Mouse (Mus musculus) brown adipose tissue, adult 24 weeks (tissue): ENCODE measurements at regions not wholly inside any gene's neighbourhood (a gene's known extent, or its start where the extent isn't known, plus 50 kb on each side); places are given as distances from the start of the nearest gene placed in this dataset.

Experiments used
- H3K27ac ChIP-seq: fragments of 200-500 bp; replicated peaks from 2 replicates; pipeline ENCODE4 v1.5.1; 2012; ENCODE audit warnings: low read depth, mild to moderate bottlenecking, low read length
- H3K4me1 ChIP-seq: fragments of 200-500 bp; 2 replicates; pipeline ENCODE4 v1.6.1; 2012; ENCODE audit warnings: low read length, mixed read lengths; ENCODE audit not compliant: control insufficient read depth, insufficient read depth, insufficient read length
- H3K4me3 ChIP-seq: fragments of 200-500 bp; 2 replicates; pipeline ENCODE4 v1.5.1; 2012; ENCODE audit warnings: low read depth, mild to moderate bottlenecking, low read length, moderate library complexity; ENCODE audit not compliant: insufficient read depth

DNA sequence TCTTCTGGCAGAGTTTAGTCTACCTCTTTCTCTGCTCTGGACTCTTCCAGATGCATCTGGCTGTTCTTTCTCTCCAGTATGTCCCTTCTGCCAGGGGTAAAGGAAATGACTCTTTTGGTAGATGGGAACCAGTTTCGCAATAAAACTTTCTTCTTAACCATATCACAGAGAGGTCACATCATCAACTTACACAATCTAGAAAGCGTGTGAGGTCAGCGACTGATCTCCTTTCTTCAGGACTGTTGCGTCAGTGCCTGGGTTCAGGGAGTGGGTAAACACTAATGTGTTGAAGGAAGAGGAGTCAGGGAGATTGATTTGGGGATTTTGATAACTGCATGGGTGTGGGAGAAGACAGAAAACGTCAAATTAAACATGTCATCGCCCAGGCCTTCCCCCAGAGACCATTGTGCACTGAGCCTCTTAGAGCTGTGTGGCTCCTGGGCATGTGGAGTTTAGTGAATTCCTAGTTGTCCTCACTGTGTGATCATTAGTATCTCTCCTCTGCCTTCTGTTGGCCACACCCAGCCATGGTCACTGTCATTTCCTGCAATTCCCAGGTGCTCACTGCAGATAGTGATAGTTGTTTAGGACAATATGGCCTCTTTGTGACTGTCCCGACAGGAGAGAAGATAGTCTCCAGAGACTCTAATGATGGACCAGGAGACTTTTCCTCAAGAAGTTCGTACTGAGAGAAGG is 122.2 kb upstream of the Arntl start:
- H3K4me1 ChIP-seq = peaks cover 14% of the 10 kb centered on the region
- H3K4me3 ChIP-seq = no peak overlapping the region
- H3K27ac ChIP-seq = no peak overlapping the region

- no peak overlapping the region for H3K4me3 ChIP-seq
- H3K27ac ChIP-seq = no peak overlapping the region
- H3K4me1 ChIP-seq = peaks cover 10% of the 10 kb centered on the region; the same call in 1 of the 2 replicates
Observed at GRCm38 (mm10) chr7:113086158-113086557, 121.1 kb upstream of the Arntl start.

DNA sequence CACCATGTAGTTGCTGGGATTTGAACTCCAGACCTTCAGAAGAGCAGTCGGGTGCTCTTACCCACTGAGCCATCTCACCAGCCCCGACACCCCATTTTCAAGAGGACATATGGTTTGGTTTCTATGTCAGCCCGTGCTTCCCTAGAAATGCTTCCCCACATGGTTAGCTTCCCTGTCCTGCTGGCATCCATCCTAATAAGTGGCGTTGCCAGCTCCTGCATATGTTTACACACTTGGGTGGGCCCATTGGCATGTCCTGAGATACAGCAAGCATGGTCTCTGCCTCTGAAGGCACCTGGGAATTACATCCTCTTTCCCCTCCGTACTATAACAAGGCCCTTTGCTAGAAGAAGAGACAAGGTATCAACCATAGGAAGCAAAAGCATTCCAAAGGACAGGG is 119.6 kb upstream of the Arntl start:
- H3K4me1 ChIP-seq = peaks cover 5% of the 10 kb centered on the region; the same call in 1 of the 2 replicates
- H3K27ac ChIP-seq = no peak overlapping the region
- H3K4me3 ChIP-seq = no peak overlapping the region

DNA sequence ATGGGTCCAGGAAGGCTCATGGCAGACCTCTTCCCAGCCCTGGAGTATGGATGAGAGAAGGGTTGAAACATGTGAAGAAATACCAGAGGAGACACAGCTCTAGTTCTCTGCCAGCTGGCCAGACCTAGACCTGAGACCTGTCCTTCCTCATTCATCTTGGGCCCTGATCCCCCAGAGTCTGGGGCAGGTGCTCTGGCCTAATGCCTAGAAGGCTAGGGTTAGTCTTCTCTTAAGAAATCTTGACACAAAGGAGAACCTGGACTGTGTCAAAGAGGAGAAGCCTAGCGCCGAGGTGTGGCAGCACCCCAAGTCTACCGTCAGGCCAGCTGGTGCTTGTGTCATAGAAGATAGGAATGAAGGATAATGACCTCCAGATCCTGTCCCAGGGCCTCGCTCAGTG is 118.2 kb upstream of the Arntl start:
- Histone ChIP-seq H3K27ac (no peak overlapping the region), H3K4me3 (no peak overlapping the region)

GRCm38 (mm10) chr7:113093931-113094330 is 113.3 kb upstream of the Arntl start:
- no peak overlapping the region for H3K4me3 ChIP-seq
- 0 out of 2 replicates have a peak, but pooled peaks cover 3% of the 10 kb centered on the region for H3K4me1 ChIP-seq
- no peak overlapping the region for H3K27ac ChIP-seq

More for the DNA sequence above, 118.2 kb upstream of the Arntl start:
- peaks cover 5% of the 10 kb centered on the region; the same call in 1 of the 2 replicates for H3K4me1 ChIP-seq

GRCm38 (mm10) chr7:113095092-113095491 is 112.2 kb upstream of the Arntl start:
- H3K4me1 ChIP-seq = 0 out of 2 replicates have a peak, but pooled peaks cover 3% of the 10 kb centered on the region
- no peak overlapping the region for H3K4me3 ChIP-seq
- no peak overlapping the region for H3K27ac ChIP-seq

- no peak overlapping the region for H3K4me3 ChIP-seq
Observed at GRCm38 (mm10) chr7:113104265-113104664, 103.0 kb upstream of the Arntl start.

DNA sequence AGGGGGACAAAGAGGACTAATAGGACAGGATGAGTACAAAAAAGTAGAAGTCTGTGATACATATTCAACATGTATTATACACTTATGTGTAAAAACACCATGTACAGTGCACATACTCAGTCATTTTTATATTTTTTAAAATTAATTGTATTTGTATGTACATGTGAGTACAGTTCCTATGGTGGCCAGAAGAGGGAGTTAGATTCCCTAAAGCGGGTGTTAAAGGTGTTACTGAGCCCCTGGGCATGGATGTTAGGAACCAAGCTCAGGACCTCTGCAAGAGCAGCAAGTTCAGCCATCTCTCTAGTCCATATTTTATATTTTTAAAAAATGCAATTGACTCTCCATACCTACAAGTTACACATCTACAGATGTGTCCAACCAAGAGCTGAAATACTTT is 101.9 kb upstream of the Arntl start:
- H3K4me3 ChIP-seq = no peak overlapping the region
- no peaks in the 10 kb centered on the region for H3K4me1 ChIP-seq

More at GRCm38 (mm10) chr7:113104265-113104664, 103.0 kb upstream of the Arntl start:
- H3K27ac ChIP-seq = no peak overlapping the region
- no peaks in the 10 kb centered on the region for H3K4me1 ChIP-seq

DNA sequence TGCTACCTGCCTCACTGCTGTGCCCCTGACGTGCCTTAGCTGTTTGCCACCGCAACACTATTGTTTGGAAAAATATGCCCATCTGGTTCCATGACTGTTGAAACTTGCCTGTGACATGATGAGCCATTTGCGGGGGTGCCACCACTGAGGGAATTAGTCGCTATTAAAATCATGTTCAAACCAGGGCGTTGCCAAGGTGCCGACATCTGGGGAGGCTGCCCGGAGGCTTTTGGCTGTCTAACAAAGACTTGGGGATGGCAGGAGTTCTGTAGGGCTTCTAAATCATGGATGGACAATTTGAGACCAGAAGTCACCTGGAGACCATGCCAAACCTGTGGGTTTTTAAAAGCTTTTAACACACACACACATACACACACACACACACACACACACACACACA is 100.5 kb upstream of the Arntl start:
- H3K4me1 ChIP-seq = no peaks in the 10 kb centered on the region

More for the DNA sequence above, 101.9 kb upstream of the Arntl start:
- no peak overlapping the region for H3K27ac ChIP-seq

DNA sequence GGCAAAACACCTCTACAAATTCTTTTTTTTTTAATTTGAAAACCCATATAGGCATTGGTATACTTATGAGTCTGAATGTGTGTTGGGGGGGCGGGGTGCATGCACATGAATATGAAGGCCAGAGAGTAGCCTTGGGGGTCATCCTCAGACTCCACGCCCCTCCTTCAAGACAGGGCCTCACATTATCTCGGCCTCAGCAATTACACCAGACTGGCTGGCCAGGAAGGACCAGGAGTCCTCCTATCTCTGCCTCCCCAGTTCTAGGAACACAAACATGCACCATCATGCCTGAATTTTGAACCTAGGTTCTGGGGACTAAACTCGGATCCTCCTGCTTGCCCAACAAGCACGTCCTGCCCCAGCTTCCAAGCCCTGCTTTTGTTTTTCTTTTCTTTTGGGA is 99.3 kb upstream of the Arntl start:
- H3K27ac ChIP-seq = no peak overlapping the region
- H3K4me3 ChIP-seq = no peak overlapping the region
- no peaks in the 10 kb centered on the region for H3K4me1 ChIP-seq

More for the DNA sequence above, 100.5 kb upstream of the Arntl start:
- Histone ChIP-seq H3K27ac (no peak overlapping the region), H3K4me3 (no peak overlapping the region)

DNA sequence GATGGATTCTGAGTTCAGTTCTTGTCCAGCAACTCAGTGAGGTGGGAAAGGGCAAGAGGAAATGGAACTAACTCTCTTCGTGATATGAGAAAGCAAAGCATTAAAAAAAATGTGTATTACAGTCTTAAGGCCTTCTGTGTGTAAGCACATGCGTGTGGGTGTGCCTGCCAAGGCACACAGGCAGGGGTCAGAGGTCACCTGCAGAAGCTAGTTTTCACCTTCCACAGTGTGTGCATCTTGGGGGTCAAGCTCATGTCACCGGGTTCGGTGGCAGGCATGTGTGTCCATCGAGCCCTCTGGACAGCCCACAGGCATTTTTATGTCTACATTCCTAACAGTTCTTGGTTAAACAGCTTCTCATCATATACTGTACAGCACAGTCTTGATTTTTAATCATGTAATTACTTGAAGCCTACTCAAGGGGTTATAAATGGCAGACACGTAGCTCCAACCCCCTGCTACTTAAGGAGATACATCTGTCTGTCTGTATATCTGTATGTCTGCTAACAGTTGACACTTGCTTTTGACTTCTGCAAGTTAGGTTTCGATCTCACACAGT is 98.7 kb upstream of the Arntl start:
- H3K4me3 ChIP-seq = no peak overlapping the region
- H3K4me1 ChIP-seq = no peaks in the 10 kb centered on the region
- H3K27ac ChIP-seq = no peak overlapping the region

DNA sequence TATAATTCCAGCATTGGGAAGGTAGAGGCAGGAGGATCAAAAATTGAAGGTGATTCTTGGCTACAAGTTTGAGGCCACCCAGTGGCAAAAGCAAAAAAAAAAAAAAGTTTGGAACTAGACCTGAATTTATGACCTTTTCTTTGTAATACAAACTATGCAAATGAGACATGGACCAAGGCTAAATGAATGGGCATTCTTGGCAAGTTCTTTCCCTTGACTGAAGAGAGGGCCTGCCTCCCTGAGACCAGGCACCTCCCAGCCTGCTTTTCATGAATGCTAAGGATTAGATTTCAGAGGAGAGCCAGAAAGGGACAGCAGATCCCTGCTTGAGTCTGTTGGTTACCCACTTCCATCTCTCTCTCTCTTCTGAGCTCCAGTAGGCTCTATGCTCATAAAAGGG is 97.8 kb upstream of the Arntl start:
- Histone ChIP-seq H3K4me3 (no peak overlapping the region), H3K4me1 (no peaks in the 10 kb centered on the region), H3K27ac (no peak overlapping the region)

- Histone ChIP-seq H3K27ac (no peak overlapping the region), H3K4me1 (no peaks in the 10 kb centered on the region), H3K4me3 (no peak overlapping the region)
Observed at GRCm38 (mm10) chr7:113110867-113111508, 96.3 kb upstream of the Arntl start.

- Histone ChIP-seq H3K4me3 (no peak overlapping the region), H3K27ac (no peak overlapping the region), H3K4me1 (no peaks in the 10 kb centered on the region)
Observed at GRCm38 (mm10) chr7:113113266-113113893, 93.9 kb upstream of the Arntl start.

DNA sequence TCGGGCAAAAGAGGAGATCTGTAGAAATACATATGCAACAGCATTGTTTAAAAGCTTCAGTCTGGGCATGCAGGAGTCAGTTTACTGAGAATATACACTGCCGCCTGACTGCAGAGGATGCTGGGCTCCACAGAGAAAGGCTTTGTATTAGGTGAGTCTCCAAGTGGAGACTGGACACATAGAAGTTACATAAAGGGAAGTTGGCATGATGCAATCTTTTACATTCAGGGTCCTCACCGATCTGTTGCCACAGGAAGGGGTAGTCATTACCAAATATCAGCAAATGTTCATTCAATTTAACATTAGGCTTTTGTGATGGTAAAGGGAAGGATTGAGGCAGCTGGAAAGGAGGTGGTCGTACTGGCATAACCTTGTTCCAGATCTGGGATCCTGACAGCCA is 89.7 kb upstream of the Arntl start:
- no peak overlapping the region for H3K27ac ChIP-seq
- no peaks in the 10 kb centered on the region for H3K4me1 ChIP-seq
- H3K4me3 ChIP-seq = no peak overlapping the region
